Mouse (Mus musculus) midbrain, embryonic 16.5 days (tissue): Measurements from ENCODE around the gene B3galt6. TPM values are rescaled to one million over a fixed set of nuclear protein-coding genes. Genes with fewer than 3 reads are reported as not detected.

Experiments used
- ATAC-seq: fragments of 200-750 bp; cut with Nextera tagmentation; 2 replicates; pipeline ENCODE4 v1.8.0; 2017; ENCODE audit warnings: moderate TSS enrichment
- H3K27ac ChIP-seq: fragments of 300-500 bp; sonication (generic); 2 replicates; pipeline ENCODE4 v1.5.1; 2014; ENCODE audit warnings: mild to moderate bottlenecking, low read length, mixed read lengths
- H3K27me3 ChIP-seq: fragments of 300-500 bp; sonication (generic); 2 replicates; pipeline ENCODE4 v1.6.1; 2014; ENCODE audit warnings: low read depth, low read length, mixed read lengths; ENCODE audit not compliant: control insufficient read depth, insufficient read depth
- H3K36me3 ChIP-seq: fragments of 300-500 bp; sonication (generic); 2 replicates; pipeline ENCODE4 v1.6.1; 2014; ENCODE audit warnings: mild to moderate bottlenecking, low read length, moderate library complexity, mixed read lengths; ENCODE audit not compliant: control insufficient read depth, insufficient read depth
- H3K4me1 ChIP-seq: fragments of 300-500 bp; sonication (generic); 2 replicates; pipeline ENCODE4 v1.6.1; 2014; ENCODE audit warnings: mild to moderate bottlenecking, low read length, mixed read lengths; ENCODE audit not compliant: control insufficient read depth, insufficient read depth
- H3K4me2 ChIP-seq: fragments of 300-500 bp; sonication (generic); 2 replicates; pipeline ENCODE4 v1.6.1; 2014; ENCODE audit warnings: mild to moderate bottlenecking, low read length, mixed read lengths
- H3K4me3 ChIP-seq: fragments of 300-500 bp; sonication (generic); 2 replicates; pipeline ENCODE4 v1.5.1; 2014; ENCODE audit warnings: low read depth, mild to moderate bottlenecking, low read length, moderate library complexity, mixed read lengths
- H3K9ac ChIP-seq: fragments of 300-500 bp; sonication (generic); 2 replicates; pipeline ENCODE4 v1.6.1; 2014; ENCODE audit warnings: low read depth, low read length, mixed read lengths
- H3K9me3 ChIP-seq: fragments of 300-500 bp; sonication (generic); replicated peaks from 2 replicates; pipeline ENCODE4 v1.6.1; 2014; ENCODE audit warnings: mild to moderate bottlenecking, low read length, mixed read lengths; ENCODE audit not compliant: control insufficient read depth, poor library complexity, severe bottlenecking
- WGBS: fragments of 180-500 bp; shearing (Covaris S2); extraction: QIAGEN DNeasy Blood & Tissue Kit; methylation state at CpG from one replicate; pipeline ENCODE4 v1.1.7; 2014; 5-methylcytosine and 5-hydroxymethylcytosine counted together
- polyA plus RNA-seq: library from polyadenylated mRNA; unstranded; fragments of >200 nt; fragmentation: Nextera tagmentation; extraction: Ambion mirVana; gene quantifications from 2 replicates; pipeline ENCODE4 v1.2.1, GENCODE M21; 2015

The B3galt6 gene
- polyA plus RNA-seq, 1 experiment from 2014 or later = 41.0 TPM

DNA sequence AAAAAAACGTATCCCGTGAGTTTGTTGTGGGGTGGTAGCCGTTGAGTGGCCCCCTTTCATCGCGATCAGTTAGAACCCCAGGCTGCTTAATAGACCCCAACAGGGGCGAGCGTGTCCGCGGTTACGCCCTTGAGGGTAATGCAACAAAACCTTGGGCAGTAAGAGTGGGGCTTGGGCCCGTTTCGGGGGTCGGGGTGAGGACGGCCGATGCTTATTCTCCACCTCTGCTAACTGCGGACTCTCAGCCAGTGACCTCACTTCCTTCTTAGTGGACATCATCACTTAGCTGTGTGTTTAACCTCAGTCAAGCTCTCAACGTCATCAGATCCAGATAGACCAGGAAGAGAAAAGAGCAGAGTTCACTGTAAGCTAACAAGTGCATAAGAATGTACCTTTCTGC is 48.2 kb downstream of the B3galt6 start:
- Histone ChIP-seq H3K36me3 (peaks cover 3% of the 10 kb centered on the region; the same call in 1 of the 2 replicates), H3K27me3 (peaks cover 2% of the 10 kb centered on the region; the same call in 1 of the 2 replicates), H3K9ac (peak overlapping the region; percentile 86), H3K4me2 (peak overlapping the region; percentile 70), H3K27ac (peak overlapping the region; percentile 86; the same call in 1 of the 2 replicates), H3K4me3 (peak overlapping the region; percentile 88), H3K9me3 (no peaks in the 10 kb centered on the region), H3K4me1 (peaks cover 17% of the 10 kb centered on the region)
- ATAC-seq = peak; percentile 13
- 1% methylated on average over 17 of the region's 17 CpGs for WGBS

DNA sequence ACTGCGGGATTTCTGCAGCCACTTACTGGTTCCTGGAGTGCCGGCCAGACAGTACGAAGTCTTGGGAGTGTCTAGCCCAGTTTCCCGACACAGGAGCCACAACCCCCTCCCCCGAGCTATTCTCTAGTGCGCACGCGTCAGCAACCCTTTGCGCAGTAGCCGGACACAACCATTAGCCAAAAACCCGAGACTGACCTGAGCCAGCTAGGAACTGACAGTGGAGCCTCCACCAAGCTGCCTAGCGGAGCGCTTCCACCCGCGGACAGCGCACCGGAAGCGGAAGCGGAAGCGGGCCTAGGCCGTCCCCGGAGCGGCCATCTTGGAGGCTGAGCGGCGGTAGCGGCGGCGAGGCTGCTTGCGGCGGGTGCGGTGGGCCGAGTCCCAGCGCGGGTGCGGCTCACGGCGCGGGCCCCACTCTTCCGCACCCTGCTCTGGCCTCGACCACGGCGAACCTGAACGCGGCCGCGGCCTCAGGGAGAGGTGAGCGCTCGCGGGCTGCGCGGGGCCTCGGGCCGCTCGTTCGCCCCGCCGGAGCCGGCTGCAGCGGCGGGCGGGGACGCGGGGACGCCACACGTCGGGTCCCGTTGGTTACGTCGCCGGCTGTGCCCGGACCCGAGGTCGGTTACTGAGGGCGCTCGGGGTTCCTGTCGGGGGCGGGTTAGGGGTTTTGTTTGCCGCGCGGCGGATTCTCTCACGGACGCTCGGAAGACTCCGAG is 48.8 kb downstream of the B3galt6 start, which contains the start of gene Ube2j2:
Ube2j2 (plus strand) TSS at position 298 of the 716 bp plus-strand sequence.
- WGBS = 0% methylated on average over 84 of the region's 85 CpGs
- Histone ChIP-seq H3K4me3 (peak within 1 kb of the TSS; percentile 88), H3K4me2 (peak within 1 kb of the TSS; percentile 95), H3K36me3 (no peaks in the 10 kb centered on the region; the same call in 1 of the 2 replicates), H3K27me3 (peaks cover 2% of the 10 kb centered on the region; the same call in 1 of the 2 replicates), H3K9ac (peak within 1 kb of the TSS; percentile 86), H3K9me3 (no peaks in the 10 kb centered on the region), H3K4me1 (peaks cover 17% of the 10 kb centered on the region), H3K27ac (peak within 1 kb of the TSS; percentile 86)
- peak; percentile 98 for ATAC-seq

- peaks cover 17% of the 10 kb centered on the region for H3K4me1 ChIP-seq
- peak overlapping the region; percentile 95 for H3K4me2 ChIP-seq
- peak; percentile 55 for ATAC-seq
- peaks cover 2% of the 10 kb centered on the region; the same call in 1 of the 2 replicates for H3K27me3 ChIP-seq
- no peaks in the 10 kb centered on the region; the same call in 1 of the 2 replicates for H3K36me3 ChIP-seq
- 0% methylated on average over 17 of the region's 17 CpGs for WGBS
- H3K9ac ChIP-seq = peak overlapping the region; percentile 86
- no peaks in the 10 kb centered on the region for H3K9me3 ChIP-seq
- H3K4me3 ChIP-seq = peak overlapping the region; percentile 88
- H3K27ac ChIP-seq = peak overlapping the region; percentile 86
Measured at GRCm38 (mm10) chr4:155943049-155943452, 49.4 kb downstream of the B3galt6 start.

Other genes starting within 250 kb of the B3galt6 start
- 87.9 and 93.2 TPM in 2 replicates for gene Atad3a, start 231.6 kb downstream of the B3galt6 start, polyA plus RNA-seq
- gene Vwa1, start 218.0 kb downstream of the B3galt6 start, polyA plus RNA-seq = 31.0 and 31.5 TPM in 2 replicates
- 0.85 and 1.1 TPM in 2 replicates for gene Tmem88b, start 206.8 kb downstream of the B3galt6 start, polyA plus RNA-seq
- gene Ankrd65, start 202.2 kb downstream of the B3galt6 start, polyA plus RNA-seq = not detected in 2 replicates
- 243 and 257 TPM in 2 replicates for gene Mrpl20, start 189.8 kb downstream of the B3galt6 start, polyA plus RNA-seq
- 148 and 154 TPM in 2 replicates for gene Ccnl2, start 180.2 kb downstream of the B3galt6 start, polyA plus RNA-seq
- gene Aurkaip1, start 161.4 kb downstream of the B3galt6 start, polyA plus RNA-seq = 131 and 134 TPM in 2 replicates
- 16.9 and 21.1 TPM in 2 replicates for gene Mxra8, start 153.0 kb downstream of the B3galt6 start, polyA plus RNA-seq
- gene Dvl1, start 145.2 kb downstream of the B3galt6 start, polyA plus RNA-seq = 10.3 and 11.0 TPM in 2 replicates
- 0.29 and 0.58 TPM in 2 replicates for gene Tas1r3, start 129.3 kb downstream of the B3galt6 start, polyA plus RNA-seq
- gene Cptp, start 123.2 kb downstream of the B3galt6 start, polyA plus RNA-seq = 25.1 and 28.1 TPM in 2 replicates
- gene Ints11, start 123.1 kb downstream of the B3galt6 start, polyA plus RNA-seq = 75.7 and 78.7 TPM in 2 replicates
- 56.3 and 63.9 TPM in 2 replicates for gene Pusl1, start 100.9 kb downstream of the B3galt6 start, polyA plus RNA-seq
- 77.4 and 78.1 TPM in 2 replicates for gene Acap3, start 100.8 kb downstream of the B3galt6 start, polyA plus RNA-seq
- 109 and 110 TPM in 2 replicates for gene Ube2j2, start 48.8 kb downstream of the B3galt6 start, polyA plus RNA-seq
- gene C1qtnf12, start 30.3 kb downstream of the B3galt6 start, polyA plus RNA-seq = 6.6 and 7.8 TPM in 2 replicates
- 112 and 114 TPM in 2 replicates for gene Sdf4, start 223 bp upstream of the B3galt6 start, polyA plus RNA-seq
- gene Tnfrsf4, start 21.2 kb upstream of the B3galt6 start, polyA plus RNA-seq = 0.91 TPM in 1 of 2 replicates, not detected in the other
- gene Tnfrsf18, start 33.5 kb upstream of the B3galt6 start, polyA plus RNA-seq = 2.0 and 2.4 TPM in 2 replicates
- gene Ttll10, start 66.8 kb upstream of the B3galt6 start, polyA plus RNA-seq = not detected in 2 replicates
- gene 9430015G10Rik, start 117.3 kb upstream of the B3galt6 start, polyA plus RNA-seq = 34.3 and 38.6 TPM in 2 replicates
- 0.54 and 0.75 TPM in 2 replicates for gene Rnf223, start 137.9 kb upstream of the B3galt6 start, polyA plus RNA-seq
- gene Agrn, start 204.8 kb upstream of the B3galt6 start, polyA plus RNA-seq = 126 and 129 TPM in 2 replicates
- gene Isg15, start 208.2 kb upstream of the B3galt6 start, polyA plus RNA-seq = 1.2 and 1.4 TPM in 2 replicates
- 3.7 and 4.2 TPM in 2 replicates for gene AW011738, start 210.7 kb upstream of the B3galt6 start, polyA plus RNA-seq
- gene Perm1, start 223.2 kb upstream of the B3galt6 start, polyA plus RNA-seq = 2.0 and 2.7 TPM in 2 replicates
- gene Plekhn1, start 242.2 kb upstream of the B3galt6 start, polyA plus RNA-seq = 26.8 and 26.9 TPM in 2 replicates
- gene Noc2l, start 243.4 kb upstream of the B3galt6 start, polyA plus RNA-seq = 48.6 and 50.9 TPM in 2 replicates